Mouse (Mus musculus) limb, embryonic 14.5 days (tissue): Measurements from ENCODE around the gene Rrbp1. TPM values are rescaled to one million over a fixed set of nuclear protein-coding genes. Genes with fewer than 3 reads are reported as not detected.
A peak's percentile ranks its signal among the peaks of the same experiment; 100 is the strongest.

Source experiments
- ATAC-seq: fragments of 200-750 bp; cut with Nextera tagmentation; 2 replicates; pipeline ENCODE4 v1.8.0; 2017; ENCODE audit warnings: low read depth, moderate number of reproducible peaks, moderate TSS enrichment; ENCODE audit not compliant: low FRiP score
- DNase-seq: peaks from one replicate; pipeline ENCODE4 v3.0.0-alpha.2; 2015; ENCODE audit warnings: low spot score
- H3K27ac ChIP-seq: fragments of 300-500 bp; sonication (generic); replicated peaks from 2 replicates; pipeline ENCODE4 v1.5.1; 2014; ENCODE audit warnings: low read depth, mild to moderate bottlenecking, low read length, moderate library complexity, mixed read lengths
- H3K27me3 ChIP-seq: fragments of 300-500 bp; sonication (generic); 2 replicates; pipeline ENCODE4 v1.6.1; 2014; ENCODE audit warnings: low read length, mixed read lengths; ENCODE audit not compliant: control insufficient read depth, insufficient read depth
- H3K36me3 ChIP-seq: fragments of 300-500 bp; sonication (generic); 2 replicates; pipeline ENCODE4 v1.6.1; 2014; ENCODE audit warnings: mild to moderate bottlenecking, low read length, moderate library complexity, mixed read lengths; ENCODE audit not compliant: control insufficient read depth, insufficient read depth
- H3K4me1 ChIP-seq: fragments of 300-500 bp; sonication (generic); 2 replicates; pipeline ENCODE4 v1.6.1; 2014; ENCODE audit warnings: antibody characterized with exemption, low read length, mixed read lengths; ENCODE audit not compliant: control insufficient read depth, insufficient read depth
- H3K4me2 ChIP-seq: fragments of 300-500 bp; sonication (generic); replicated peaks from 2 replicates; pipeline ENCODE4 v1.6.1; 2014; ENCODE audit warnings: low read depth, mild to moderate bottlenecking, low read length, moderate library complexity; ENCODE audit not compliant: severe bottlenecking
- H3K4me3 ChIP-seq: fragments of 300-500 bp; sonication (generic); replicated peaks from 2 replicates; pipeline ENCODE4 v1.5.1; 2014; ENCODE audit warnings: low read length
- H3K9ac ChIP-seq: fragments of 300-500 bp; sonication (generic); 2 replicates; pipeline ENCODE4 v1.6.1; 2014; ENCODE audit warnings: mild to moderate bottlenecking, low read depth, low read length, moderate library complexity; ENCODE audit not compliant: severe bottlenecking
- H3K9me3 ChIP-seq: fragments of 300-500 bp; sonication (generic); 2 replicates; pipeline ENCODE4 v1.6.1; 2016; ENCODE audit warnings: low read length; ENCODE audit not compliant: control insufficient read depth
- POLR2A ChIP-seq: fragments of 200-500 bp; IDR thresholded peaks from 2 replicates; pipeline ENCODE4 v1.8.0; 2012; ENCODE audit warnings: inconsistent platforms, mild to moderate bottlenecking, moderate library complexity, borderline replicate concordance; ENCODE audit not compliant: insufficient read depth, insufficient read length; ENCODE audit errors: extremely low read depth
- WGBS: fragments of 180-500 bp; shearing (Covaris S2); extraction: QIAGEN DNeasy Blood & Tissue Kit; methylation state at CpG from one replicate; pipeline ENCODE4 v1.1.7; 2014; 5-methylcytosine and 5-hydroxymethylcytosine counted together
- polyA plus RNA-seq, 2 experiments: library from polyadenylated mRNA; depleted of rRNA in 1 of 2; stranded (reverse) in 1 of 2; unstranded in 1 of 2; fragments of >200 nt; fragmentation: Nextera tagmentation in 1 of 2; extraction: Ambion mirVana in 1 of 2; gene quantifications; 2 replicates each; pipeline versions ENCODE4 v1.2.1 to v1.2.3; 2012 to 2014

The Rrbp1 gene
- polyA plus RNA-seq, 2 experiments: 200 to 325 TPM

DNA sequence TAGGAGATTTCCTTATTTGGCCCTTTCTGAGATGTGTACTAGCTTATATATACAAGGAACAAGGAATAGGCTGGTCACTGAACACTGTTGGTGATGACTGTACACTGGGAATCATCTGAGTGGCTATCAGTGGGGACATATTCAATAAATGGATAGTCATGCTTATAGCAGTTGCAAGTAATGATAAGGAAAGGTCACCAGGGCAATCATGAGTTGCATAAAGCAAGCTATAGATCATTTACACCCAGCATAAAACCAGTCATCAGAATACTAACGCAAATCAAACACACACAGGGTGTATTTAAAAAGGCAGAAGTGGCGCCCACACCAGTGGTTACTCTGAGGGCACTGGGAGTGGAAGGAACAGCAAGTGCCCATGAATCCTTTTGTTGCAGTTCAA, 98.9 kb downstream of the Rrbp1 start:
- Histone ChIP-seq H3K9me3 (no peaks in the 10 kb centered on the region), H3K27ac (no peak overlapping the region), H3K27me3 (no peaks in the 10 kb centered on the region), H3K4me1 (peaks cover 13% of the 10 kb centered on the region), H3K36me3 (no peaks in the 10 kb centered on the region), H3K4me2 (no peak overlapping the region), H3K9ac (no peak overlapping the region), H3K4me3 (no peak overlapping the region)
- no peak for ATAC-seq
- DNase-seq: no peak
- WGBS: 88% methylated on average over 2 of the region's 2 CpGs
- no peak for TF ChIP-seq POLR2A

DNA sequence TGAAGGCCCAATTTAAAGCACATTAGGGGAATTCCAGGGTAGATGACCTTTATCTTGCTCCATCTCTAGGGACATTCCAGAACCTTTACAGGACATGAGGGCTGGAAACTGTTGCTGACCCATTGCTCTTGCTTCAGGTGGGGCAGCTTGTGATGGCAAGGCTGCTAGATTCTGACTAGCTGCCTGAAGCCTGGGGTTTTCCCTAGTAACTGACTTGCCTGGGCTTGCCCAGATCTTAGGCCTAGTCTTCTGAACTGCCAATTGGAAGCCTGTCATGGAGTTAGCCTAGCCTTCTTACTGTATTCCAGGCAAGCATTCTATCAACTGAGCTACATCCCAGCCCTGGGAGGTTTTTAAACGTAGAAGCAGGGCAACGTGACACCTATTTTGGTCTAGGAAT, 101.8 kb downstream of the Rrbp1 start:
- Histone ChIP-seq H3K27me3 (no peaks in the 10 kb centered on the region), H3K4me3 (no peak overlapping the region), H3K9me3 (no peaks in the 10 kb centered on the region), H3K9ac (no peak overlapping the region), H3K27ac (no peak overlapping the region), H3K4me2 (no peak overlapping the region), H3K36me3 (no peaks in the 10 kb centered on the region), H3K4me1 (peaks cover 3% of the 10 kb centered on the region; the same call in 1 of the 2 replicates)
- DNase-seq: no peak
- WGBS: 65% methylated on average over 2 of the region's 2 CpGs
- ATAC-seq: no peak
- no peak for TF ChIP-seq POLR2A

DNA sequence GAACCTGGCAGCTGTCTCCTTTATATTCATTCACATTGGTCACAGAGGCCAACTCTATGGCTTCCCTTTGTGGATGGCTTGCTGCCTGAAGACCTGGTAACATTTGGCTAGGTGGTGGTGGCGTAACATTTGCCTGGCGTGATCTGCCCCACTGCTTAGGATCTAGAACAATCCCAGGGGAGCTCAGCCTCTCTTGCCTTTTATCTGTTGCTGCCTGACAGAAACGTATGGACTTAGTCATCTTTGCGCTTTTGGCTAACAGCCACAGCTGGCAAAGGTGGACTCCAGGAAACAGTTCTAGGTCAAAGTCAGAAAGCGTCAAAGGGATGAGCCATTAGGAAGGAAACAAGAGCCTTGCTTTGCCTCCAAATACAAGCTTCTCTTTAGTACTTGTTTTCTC, 106.2 kb downstream of the Rrbp1 start:
- Histone ChIP-seq H3K36me3 (no peaks in the 10 kb centered on the region), H3K27ac (no peak overlapping the region), H3K9ac (no peak overlapping the region), H3K4me2 (no peak overlapping the region), H3K27me3 (no peaks in the 10 kb centered on the region), H3K4me1 (no peaks in the 10 kb centered on the region), H3K9me3 (no peaks in the 10 kb centered on the region), H3K4me3 (no peak overlapping the region)
- WGBS: 79% methylated on average over 5 of the region's 5 CpGs
- ATAC-seq: no peak
- no peak for TF ChIP-seq POLR2A
- no peak for DNase-seq

DNA sequence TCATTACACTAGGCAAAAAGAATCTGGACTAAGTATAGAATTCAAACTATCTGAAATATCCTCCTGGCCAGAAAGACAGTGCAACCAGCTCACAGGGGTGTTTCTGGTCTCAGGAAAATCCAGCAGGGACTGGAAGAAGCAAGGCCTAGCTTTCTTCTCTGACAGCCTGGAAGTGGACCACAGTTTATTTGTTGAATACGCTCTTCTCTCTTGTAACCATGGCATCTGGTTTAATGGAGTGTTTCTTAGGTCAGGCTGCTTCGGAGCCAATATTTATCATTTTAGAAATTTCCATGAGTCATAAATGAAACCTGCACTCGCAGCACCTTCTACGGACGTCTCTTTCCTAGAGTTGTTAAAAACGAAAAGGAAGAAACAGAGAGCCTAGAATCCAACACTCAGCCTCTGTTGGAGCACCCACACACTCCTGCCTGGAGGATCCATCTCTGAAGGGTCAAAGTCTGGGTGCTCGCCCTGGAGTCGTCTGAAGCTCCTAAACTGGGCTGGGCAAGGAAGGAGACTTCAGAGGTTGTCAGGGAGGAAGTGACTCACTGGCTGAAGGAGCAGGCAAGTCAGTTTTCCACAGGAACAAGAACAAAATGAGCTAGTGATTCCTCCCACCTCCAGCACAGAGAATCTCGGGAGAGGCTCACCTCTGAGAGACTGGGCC, 107.6 kb downstream of the Rrbp1 start:
- TF ChIP-seq POLR2A: no peak
- Histone ChIP-seq H3K27ac (peak overlapping the region; percentile 52; the same call in 1 of the 2 replicates), H3K27me3 (no peaks in the 10 kb centered on the region), H3K9me3 (no peaks in the 10 kb centered on the region), H3K36me3 (no peaks in the 10 kb centered on the region), H3K4me3 (no peak overlapping the region), H3K4me2 (no peak overlapping the region), H3K4me1 (no peaks in the 10 kb centered on the region), H3K9ac (no peak overlapping the region)
- WGBS: 55% methylated on average over 9 of the region's 9 CpGs
- no peak for DNase-seq
- ATAC-seq: no peak

DNA sequence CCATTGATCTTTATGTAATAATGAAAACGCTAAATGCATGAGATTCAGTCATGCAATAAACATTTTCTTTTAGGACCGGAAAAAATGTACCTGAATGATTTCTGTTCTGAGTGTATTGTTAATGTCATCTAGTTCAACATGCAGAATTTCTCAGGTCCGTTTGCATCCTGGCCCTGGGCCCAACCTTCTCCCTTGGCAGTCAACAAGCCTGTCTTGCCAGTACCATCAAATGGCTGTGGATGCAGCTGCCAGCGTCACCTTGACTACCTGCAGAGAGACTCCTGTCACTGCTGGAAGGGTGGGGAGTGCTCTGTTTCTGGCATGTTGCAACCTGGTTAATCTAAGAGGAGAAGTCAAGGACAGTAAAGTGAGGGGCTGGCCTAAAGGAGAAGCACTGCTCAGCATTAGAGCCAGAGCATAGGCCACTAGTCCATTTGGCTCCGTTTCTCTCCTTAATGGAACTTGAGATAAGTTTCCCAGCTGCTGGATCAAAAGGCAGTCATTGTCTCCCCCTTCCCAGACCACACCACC, 110.2 kb downstream of the Rrbp1 start:
- Histone ChIP-seq H3K9ac (no peak overlapping the region), H3K4me3 (no peak overlapping the region), H3K27ac (no peak overlapping the region), H3K9me3 (no peaks in the 10 kb centered on the region), H3K36me3 (no peaks in the 10 kb centered on the region), H3K4me2 (no peak overlapping the region), H3K27me3 (no peaks in the 10 kb centered on the region), H3K4me1 (no peaks in the 10 kb centered on the region)
- TF ChIP-seq POLR2A: no peak
- WGBS: 60% methylated on average over 5 of the region's 5 CpGs
- DNase-seq: no peak
- ATAC-seq: no peak
